Mouse (Mus musculus) MEL (cell line): ENCODE measurements around the gene Notch4. TPM values are rescaled to one million over a fixed set of nuclear protein-coding genes. Genes with fewer than 3 reads are reported as not detected.

Experiments
- DNase-seq: peaks from one replicate; pipeline ENCODE4 v3.0.0; 2011; ENCODE audit warnings: low read depth, low spot score
- H3K27ac ChIP-seq: 2 replicates; pipeline ENCODE4 v1.5.1; 2012; ENCODE audit warnings: low read depth, mild to moderate bottlenecking, control low read depth, low read length, moderate library complexity; ENCODE audit not compliant: control insufficient read depth
- H3K27me3 ChIP-seq, 2 experiments: fragments of 150-350 bp in 1 of 2; sonication (generic) in 1 of 2; 2 replicates each; pipeline ENCODE4 v1.6.1; 2012; ENCODE audit warnings: low read length in 2 of 2, mild to moderate bottlenecking in 2 of 2, improper control_type of control experiment in 1 of 2, moderate library complexity in 1 of 2; ENCODE audit not compliant: insufficient read depth in 2 of 2, control insufficient read depth in 1 of 2
- H3K36me3 ChIP-seq, 2 experiments: 2 replicates each; pipeline ENCODE4 v1.6.1; 2012 to 2014; ENCODE audit warnings: low read length in 2 of 2, improper control_type of control experiment in 1 of 2, inconsistent platforms in 1 of 2, mild to moderate bottlenecking in 1 of 2; ENCODE audit not compliant: insufficient read depth in 2 of 2, control insufficient read depth in 1 of 2
- H3K4me1 ChIP-seq, 2 experiments: fragments of 150-350 bp in 1 of 2; sonication (generic) in 1 of 2; 2 replicates each; pipeline ENCODE4 v1.6.1; 2012; ENCODE audit warnings: low read length in 2 of 2, improper control_type of control experiment in 1 of 2, mild to moderate bottlenecking in 1 of 2; ENCODE audit not compliant: insufficient read depth in 2 of 2, control insufficient read depth in 1 of 2
- H3K4me3 ChIP-seq, 2 experiments: fragments of 150-350 bp in 1 of 2; sonication (generic) in 1 of 2; 2 replicates each; pipeline ENCODE4 v1.5.1; 2012; ENCODE audit warnings: low read depth in 2 of 2, low read length in 2 of 2, mild to moderate bottlenecking in 2 of 2, moderate library complexity in 2 of 2, control low read depth in 1 of 2, improper control_type of control experiment in 1 of 2; ENCODE audit not compliant: control insufficient read depth in 1 of 2, insufficient read depth in 1 of 2
- H3K79me2 ChIP-seq: 2 replicates; pipeline ENCODE4 v1.6.1; 2012; ENCODE audit warnings: mild to moderate bottlenecking, low read length, moderate library complexity; ENCODE audit not compliant: control insufficient read depth, poor library complexity, insufficient read depth
- H3K9ac ChIP-seq: 2 replicates; pipeline ENCODE4 v1.6.1; 2012; ENCODE audit warnings: low read depth, mild to moderate bottlenecking, control low read depth, low read length, moderate library complexity; ENCODE audit not compliant: control insufficient read depth, poor library complexity, severe bottlenecking
- H3K9me3 ChIP-seq: fragments of 150-350 bp; sonication (generic); replicated peaks from 2 replicates; pipeline ENCODE4 v1.6.1; 2012; ENCODE audit warnings: mild to moderate bottlenecking, low read length, improper control_type of control experiment, moderate library complexity; ENCODE audit not compliant: insufficient read depth
- CHD1 ChIP-seq: IDR thresholded peaks from 2 replicates; pipeline ENCODE4 v1.6.1; 2012; ENCODE audit warnings: low read depth, mild to moderate bottlenecking, inconsistent platforms, low read length, improper control_type of control experiment
- CTCF ChIP-seq, 3 experiments: IDR thresholded peaks in 2 of 3; conservative IDR thresholded peaks in 1 of 3; 2 replicates each; pipeline ENCODE4 v1.5.1; 2011 to 2012; ENCODE audit warnings: low read length in 3 of 3, low read depth in 2 of 3, mild to moderate bottlenecking in 2 of 3, improper control_type of control experiment in 1 of 3, inconsistent platforms in 1 of 3, mixed read lengths in 1 of 3, moderate library complexity in 1 of 3; ENCODE audit not compliant: control insufficient read depth in 1 of 3, insufficient read depth in 1 of 3, poor library complexity in 1 of 3, severe bottlenecking in 1 of 3
- EP300 ChIP-seq, 2 experiments: IDR thresholded peaks; 2 replicates each; pipeline ENCODE4 v1.6.1; 2011; ENCODE audit warnings: improper control_type of control experiment in 2 of 2, low read length in 2 of 2, low read depth in 1 of 2, mild to moderate bottlenecking in 1 of 2
- ETS1 ChIP-seq: IDR thresholded peaks from 2 replicates; pipeline ENCODE4 v1.6.1; 2012; ENCODE audit warnings: low read depth, mild to moderate bottlenecking, inconsistent platforms, low read length, improper control_type of control experiment, moderate library complexity
- MAX ChIP-seq: IDR thresholded peaks from 2 replicates; pipeline ENCODE4 v1.6.1; 2011; ENCODE audit warnings: low read length, improper control_type of control experiment
- MXI1 ChIP-seq: IDR thresholded peaks from 2 replicates; pipeline ENCODE4 v1.6.1; 2011; ENCODE audit warnings: mild to moderate bottlenecking, low read depth, low read length, improper control_type of control experiment
- MYB ChIP-seq: IDR thresholded peaks from 2 replicates; pipeline ENCODE4 v1.6.1; 2011; ENCODE audit warnings: mild to moderate bottlenecking, low read depth, low read length, improper control_type of control experiment
- MYC ChIP-seq: IDR thresholded peaks from 2 replicates; pipeline ENCODE4 v1.6.1; 2011; ENCODE audit warnings: low read depth, mild to moderate bottlenecking, low read length, improper control_type of control experiment, moderate library complexity
- POLR2A ChIP-seq, 2 experiments: IDR thresholded peaks; 2 replicates each; pipeline ENCODE4 v1.6.1; 2011 to 2012; ENCODE audit warnings: low read length in 2 of 2, mild to moderate bottlenecking in 2 of 2, control low read depth in 1 of 2, improper control_type of control experiment in 1 of 2, low read depth in 1 of 2, moderate library complexity in 1 of 2; ENCODE audit not compliant: control insufficient read depth in 1 of 2, insufficient read depth in 1 of 2, poor library complexity in 1 of 2
- POLR2AphosphoS2 ChIP-seq: IDR thresholded peaks from 2 replicates; pipeline ENCODE4 v1.6.1; 2011; ENCODE audit warnings: low read length, improper control_type of control experiment
- RAD21 ChIP-seq: IDR thresholded peaks from 2 replicates; pipeline ENCODE4 v1.6.1; 2011; ENCODE audit warnings: mild to moderate bottlenecking, low read depth, low read length, improper control_type of control experiment
- SMC3 ChIP-seq: IDR thresholded peaks from 2 replicates; pipeline ENCODE4 v1.6.1; 2011; ENCODE audit warnings: low read depth, low read length, improper control_type of control experiment
- TAL1 ChIP-seq: IDR thresholded peaks from 2 replicates; pipeline ENCODE4 v1.6.1; 2012; ENCODE audit warnings: mild to moderate bottlenecking, inconsistent platforms, low read length, moderate library complexity, mixed read lengths
- TBP ChIP-seq: IDR thresholded peaks from 2 replicates; pipeline ENCODE4 v1.8.0; 2011; ENCODE audit warnings: low read depth, low read length, improper control_type of control experiment
- TCF12 ChIP-seq: IDR thresholded peaks from 2 replicates; pipeline ENCODE4 v1.6.1; 2014; ENCODE audit warnings: low read depth, mild to moderate bottlenecking, inconsistent platforms, low read length, improper control_type of control experiment, moderate library complexity
- USF1 ChIP-seq: IDR thresholded peaks from 2 replicates; pipeline ENCODE4 v1.6.1; 2014; ENCODE audit warnings: low read depth, mild to moderate bottlenecking, inconsistent platforms, low read length, improper control_type of control experiment, moderate library complexity
- ZC3H11A ChIP-seq: IDR thresholded peaks from 2 replicates; pipeline ENCODE4 v1.6.1; 2012; ENCODE audit warnings: low read depth, mild to moderate bottlenecking, inconsistent platforms, low read length, improper control_type of control experiment
- ZNF384 ChIP-seq: IDR thresholded peaks from 2 replicates; pipeline ENCODE4 v1.6.1; 2012; ENCODE audit warnings: low read depth, mild to moderate bottlenecking, inconsistent platforms, low read length, improper control_type of control experiment
- polyA plus RNA-seq, 2 experiments: library from polyadenylated mRNA; stranded (reverse) in 1 of 2; unstranded in 1 of 2; fragments of >175 nt in 1 of 2; fragments of >200 nt in 1 of 2; gene quantifications; 2 replicates each; pipeline versions ENCODE4 v1.2.1 to v1.2.4; 2012; ENCODE audit warnings: low replicate concordance in 2 of 2, low read depth in 1 of 2; ENCODE audit not compliant: insufficient read length in 2 of 2, insufficient read depth in 1 of 2, missing spikeins in 1 of 2
- total RNA-seq: library from RNA; depleted of rRNA; stranded (reverse); fragments of 300-350 nt; gene quantifications from 2 replicates; pipeline ENCODE4 v1.2.3, GENCODE M21; 2012

Gene Notch4
- total and polyA plus RNA-seq, 3 experiments: 0.15 to 21.9 (median 0.33) TPM

- no peaks in the 10 kb centered on the region for H3K27me3 ChIP-seq
- DNase-seq: no peak
- no peak for TF ChIP-seq TBP
- no peak for TF ChIP-seq USF1
- no peak for TF ChIP-seq ZNF384
- no peak for TF ChIP-seq ETS1
- no peak for TF ChIP-seq MYB
- no peak for TF ChIP-seq TAL1
- TF ChIP-seq MAX: no peak
- H3K79me2 ChIP-seq: peaks cover 16% of the 10 kb centered on the region
- no peak overlapping the region for H3K9ac ChIP-seq
- no peak overlapping the region for H3K4me3 ChIP-seq
- H3K9me3 ChIP-seq: no peaks in the 10 kb centered on the region
- H3K27ac ChIP-seq: no peak overlapping the region
- H3K4me1 ChIP-seq: peaks cover 2 to 25% of the 10 kb centered on the region in 2 experiments; a peak in 3 of 4 replicates
- peaks cover 0 to 16% of the 10 kb centered on the region in 2 experiments; a peak in 3 of 4 replicates for H3K36me3 ChIP-seq
Measured at GRCm38 (mm10) chr17:34624981-34625380, 60.9 kb downstream of the Notch4 start.

- H3K36me3 ChIP-seq: peaks cover 0 to 16% of the 10 kb centered on the region in 2 experiments; a peak in 3 of 4 replicates
- H3K79me2 ChIP-seq: peaks cover 16% of the 10 kb centered on the region
- TF ChIP-seq POLR2AphosphoS2 (no peak), EP300 (IDR thresholded peaks at IDR 0.05; ENCODE audit: low read depth in 1 of 2, low read length in 2 of 2) (no peak), POLR2A (IDR thresholded peaks at IDR 0.05; ENCODE audit: control insufficient read depth in 1 of 2, insufficient read depth in 1 of 2, low read depth in 1 of 2, low read length in 2 of 2, poor library complexity in 1 of 2) (no peak)
- TF ChIP-seq, all 39 proteins: peak for 0
- Histone ChIP-seq H3K9me3 (no peaks in the 10 kb centered on the region), H3K27me3 (no peaks in the 10 kb centered on the region; a peak in 1 of 4 replicates), H3K9ac (peak overlapping the region; percentile 86), H3K4me1 (peaks cover 2 to 33% of the 10 kb centered on the region in 2 experiments; a peak in 3 of 4 replicates), H3K4me3 (peak overlapping the region; percentile 91 to 92), H3K27ac (peak overlapping the region; percentile 84)
- no peak for DNase-seq
Measured at GRCm38 (mm10) chr17:34626062-34626772, 62.1 kb downstream of the Notch4 start.

- H3K36me3 ChIP-seq: peaks cover 0 to 21% of the 10 kb centered on the region in 2 experiments; a peak in 3 of 4 replicates
- H3K27ac ChIP-seq: peak overlapping the region; percentile 84
- peak overlapping the region; percentile 86 for H3K9ac ChIP-seq
- peak; percentile 70 for DNase-seq
- peaks cover 2 to 38% of the 10 kb centered on the region in 2 experiments; a peak in 3 of 4 replicates for H3K4me1 ChIP-seq
- H3K79me2 ChIP-seq: peaks cover 16% of the 10 kb centered on the region
- H3K27me3 ChIP-seq: no peaks in the 10 kb centered on the region; a peak in 1 of 4 replicates
- H3K4me3 ChIP-seq: peak overlapping the region; percentile 91 to 92
- no peaks in the 10 kb centered on the region for H3K9me3 ChIP-seq
- TF ChIP-seq CTCF (IDR thresholded peaks at IDR 0.05 in 2 of 3, conservative IDR thresholded peaks at IDR 0.05 in 1 of 3; ENCODE audit: control insufficient read depth in 1 of 3, insufficient read depth in 1 of 3, low read depth in 2 of 3, low read length in 3 of 3, poor library complexity in 1 of 3, severe bottlenecking in 1 of 3) (peak in 2 of 3 experiments; percentile 34 to 46; a peak in 4 of 6 replicates), MYC (no peak), CHD1 (no peak), MAX (peak; percentile 7; the same call in 1 of the 2 replicates), ZC3H11A (no peak; the same call in 1 of the 2 replicates), MXI1 (no peak; the same call in 1 of the 2 replicates), MYB (no peak), TCF12 (no peak), EP300 (IDR thresholded peaks at IDR 0.05; ENCODE audit: low read depth in 1 of 2, low read length in 2 of 2) (no peak), POLR2AphosphoS2 (no peak), RAD21 (peak; percentile 17), USF1 (no peak), SMC3 (peak; percentile 55), ETS1 (no peak)
Measured at GRCm38 (mm10) chr17:34626773-34627092, 62.7 kb downstream of the Notch4 start.
